Mouse (Mus musculus) C2C12 (cell line): ENCODE measurements around the gene Eif1ad.

Source experiments
- CTCF ChIP-seq: IDR thresholded peaks from one replicate; pipeline ENCODE4 v1.5.1; 2011; ENCODE audit not compliant: control insufficient read depth, insufficient read depth, insufficient read length
- MYOD1 ChIP-seq: IDR thresholded peaks from one replicate; pipeline ENCODE4 v1.6.1; 2011; ENCODE audit warnings: low read depth; ENCODE audit not compliant: control insufficient read depth, insufficient read length
- MYOG ChIP-seq: IDR thresholded peaks from one replicate; pipeline ENCODE4 v1.6.1; 2011; ENCODE audit not compliant: control insufficient read depth, insufficient read length; ENCODE audit errors: extremely low read depth

DNA sequence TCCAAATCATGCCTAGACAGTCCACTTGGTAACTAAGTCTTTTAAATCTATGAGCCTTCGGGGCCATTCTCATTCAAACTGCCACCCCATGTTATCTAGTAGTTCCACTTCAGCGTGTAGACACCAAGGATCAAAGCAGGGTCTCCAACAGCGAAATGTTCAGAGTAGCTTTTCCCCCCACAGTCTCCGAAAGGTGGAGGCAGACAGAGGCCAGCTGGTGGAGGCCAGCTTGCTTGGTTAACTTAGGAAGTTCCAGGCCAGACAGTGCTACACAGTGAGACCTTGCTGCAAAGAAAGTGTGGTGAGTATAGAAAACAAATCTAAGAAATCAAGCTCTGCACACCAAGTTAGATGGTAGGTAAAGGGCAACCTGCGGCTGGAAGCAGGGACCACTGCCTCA, 44.1 kb downstream of the Eif1ad start:
- no peak for TF ChIP-seq CTCF
- TF ChIP-seq MYOG: no peak
- no peak for TF ChIP-seq MYOD1
